Mouse (Mus musculus): ENCODE results near the gene Mgat5. TPM values are rescaled to one million over a fixed set of nuclear protein-coding genes. Genes with fewer than 3 reads are reported as not detected.

Gene Mgat5
- polyA plus RNA-seq, 2 experiments from 2014 or later, result 13.8 to 15.5 TPM

DNA sequence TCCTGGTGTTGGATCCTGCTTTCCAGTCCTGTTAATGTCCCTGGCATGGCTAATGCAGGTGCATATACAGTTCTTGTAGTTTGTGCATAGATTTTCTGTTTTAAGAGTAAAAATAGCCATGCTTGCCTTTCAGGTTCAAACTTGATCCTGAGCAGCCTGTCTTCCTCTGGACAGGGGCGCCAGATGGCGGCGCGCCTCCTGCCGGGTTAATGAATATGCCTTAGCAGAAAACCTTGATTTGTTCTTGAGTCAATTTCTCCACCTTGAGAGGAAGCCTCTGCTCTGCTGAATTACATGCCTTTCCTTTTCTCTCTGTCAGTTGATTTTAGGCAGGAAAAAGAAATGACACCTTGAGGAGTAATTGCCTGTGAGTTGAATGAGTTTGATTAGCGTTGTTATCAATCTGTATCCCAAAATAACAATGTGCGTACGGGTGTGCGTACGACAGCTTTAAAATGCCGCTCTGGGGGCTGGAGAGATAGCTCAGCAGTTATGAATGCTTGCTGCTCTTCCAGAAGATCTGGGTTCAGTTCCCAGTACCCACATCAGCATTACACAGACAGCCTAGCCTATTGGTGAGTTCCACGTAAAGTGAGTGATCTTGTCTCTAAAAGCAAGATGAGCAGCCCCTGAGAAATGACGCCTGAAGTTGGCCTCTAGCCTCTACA is 57.5 kb downstream of the Mgat5 start:
- ATAC-seq, result no peak

DNA sequence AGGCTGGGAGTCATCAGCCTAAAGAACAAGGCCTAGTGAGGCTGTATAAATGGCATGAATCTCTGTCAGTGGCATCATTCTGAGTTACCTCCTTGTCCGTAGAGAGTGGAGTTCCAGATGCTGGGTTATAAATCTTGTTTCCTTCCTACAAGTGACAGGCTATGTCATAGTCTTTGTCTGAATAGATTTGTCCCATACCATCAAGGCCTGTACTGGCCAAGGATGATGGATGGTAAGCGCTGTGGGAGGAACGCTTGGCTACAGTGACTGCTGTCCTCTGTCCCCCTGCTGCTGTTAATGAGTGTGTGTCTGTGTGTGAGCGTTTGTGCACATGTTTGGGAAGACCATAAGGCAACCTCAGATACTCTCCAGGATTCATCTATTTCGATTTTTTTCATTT is 63.2 kb downstream of the Mgat5 start:
- ATAC-seq, result no peak

DNA sequence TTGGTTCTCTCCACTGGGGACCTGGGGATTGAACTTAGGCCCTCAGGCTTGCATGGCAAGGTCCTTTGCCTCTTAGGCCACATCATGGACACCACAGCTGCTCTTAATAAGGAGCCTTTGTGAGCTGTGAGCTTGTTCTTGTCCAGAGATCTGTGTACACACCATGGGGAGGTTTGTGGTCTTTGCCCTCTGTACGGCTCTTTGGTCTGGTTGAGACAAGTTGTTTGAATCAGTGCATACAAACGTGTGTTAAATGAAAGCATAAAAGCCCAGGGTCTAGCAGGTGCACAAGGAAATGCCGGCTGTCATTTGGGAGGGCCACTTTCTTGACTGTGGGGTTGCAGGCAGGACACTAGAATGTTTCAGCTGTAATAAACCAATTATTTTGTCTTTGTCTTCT is 64.5 kb downstream of the Mgat5 start:
- ATAC-seq, result no peak

DNA sequence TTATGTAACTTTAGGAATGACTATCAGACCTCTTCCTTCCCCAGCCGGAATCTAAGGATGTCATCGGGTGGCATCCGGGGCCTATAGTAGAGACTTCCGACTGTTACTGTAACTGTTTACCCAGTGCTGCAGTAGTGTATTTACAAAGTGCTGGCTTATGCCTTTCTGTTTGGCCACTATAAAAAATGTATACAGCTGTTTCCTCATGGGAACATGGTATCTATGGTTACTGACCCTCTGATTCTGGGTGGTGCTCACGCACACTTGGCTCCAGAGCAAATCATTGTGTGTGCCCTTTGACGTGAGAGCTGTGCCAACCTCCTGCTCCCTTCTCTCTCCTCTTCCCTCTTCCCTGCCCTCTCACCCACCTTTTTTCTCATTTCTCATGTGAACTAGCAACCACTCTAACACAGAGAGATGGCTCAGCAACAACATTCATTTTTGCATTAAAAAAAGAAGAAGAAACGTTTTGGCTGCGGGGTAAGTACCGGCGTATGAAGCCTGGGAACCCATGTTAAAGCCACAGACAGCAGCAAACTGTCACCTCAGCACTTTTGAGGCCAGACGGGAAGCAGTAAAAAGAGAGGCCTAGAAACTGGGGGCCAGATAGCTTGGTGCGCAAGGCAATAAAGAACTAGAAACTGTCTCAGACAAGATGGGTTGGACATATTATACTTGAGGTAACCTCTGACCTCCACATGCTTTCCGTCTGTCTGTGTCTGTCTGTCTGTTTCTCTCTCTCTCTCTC is 65.6 kb downstream of the Mgat5 start:
- peak; percentile 75 for ATAC-seq

DNA sequence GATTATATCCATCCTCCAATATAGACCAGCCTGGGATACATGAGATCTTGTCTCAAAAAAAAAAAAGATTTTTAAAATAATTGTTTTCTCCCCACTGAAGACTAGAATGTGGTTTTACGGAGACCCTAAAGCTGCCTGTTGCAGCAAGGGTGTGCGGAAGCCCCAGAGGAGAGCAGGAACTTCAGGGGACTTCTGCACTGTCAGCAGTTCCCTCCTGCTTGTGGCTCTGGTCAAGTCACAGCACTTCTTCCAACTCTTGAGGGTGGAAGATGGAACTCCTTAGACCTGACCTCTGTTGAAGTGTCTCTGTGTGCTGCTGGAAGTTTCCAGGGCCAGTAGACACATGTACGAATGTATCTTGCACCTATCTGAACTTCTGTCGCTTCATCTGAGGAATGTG is 66.3 kb downstream of the Mgat5 start:
- no peak for ATAC-seq

DNA sequence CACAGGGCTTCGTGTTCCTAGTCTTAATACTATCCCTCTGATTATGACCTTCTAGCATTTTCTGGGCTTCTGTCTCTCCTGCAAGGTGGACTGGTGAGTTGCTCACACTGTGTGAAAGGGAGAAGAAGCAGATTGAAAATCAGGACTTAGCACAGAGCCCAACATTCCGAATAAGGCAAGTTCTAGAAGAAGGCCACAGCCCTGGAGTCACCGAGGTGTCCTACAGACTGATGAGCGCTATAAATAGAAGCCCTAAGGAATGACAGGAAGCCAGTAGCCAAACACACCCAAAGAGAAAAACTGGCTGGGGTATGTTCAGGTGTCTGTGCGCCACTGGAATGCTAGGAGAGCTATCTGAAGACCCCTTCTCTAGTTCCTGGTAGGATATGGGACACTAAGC is 68.5 kb downstream of the Mgat5 start:
- no peak for ATAC-seq

DNA sequence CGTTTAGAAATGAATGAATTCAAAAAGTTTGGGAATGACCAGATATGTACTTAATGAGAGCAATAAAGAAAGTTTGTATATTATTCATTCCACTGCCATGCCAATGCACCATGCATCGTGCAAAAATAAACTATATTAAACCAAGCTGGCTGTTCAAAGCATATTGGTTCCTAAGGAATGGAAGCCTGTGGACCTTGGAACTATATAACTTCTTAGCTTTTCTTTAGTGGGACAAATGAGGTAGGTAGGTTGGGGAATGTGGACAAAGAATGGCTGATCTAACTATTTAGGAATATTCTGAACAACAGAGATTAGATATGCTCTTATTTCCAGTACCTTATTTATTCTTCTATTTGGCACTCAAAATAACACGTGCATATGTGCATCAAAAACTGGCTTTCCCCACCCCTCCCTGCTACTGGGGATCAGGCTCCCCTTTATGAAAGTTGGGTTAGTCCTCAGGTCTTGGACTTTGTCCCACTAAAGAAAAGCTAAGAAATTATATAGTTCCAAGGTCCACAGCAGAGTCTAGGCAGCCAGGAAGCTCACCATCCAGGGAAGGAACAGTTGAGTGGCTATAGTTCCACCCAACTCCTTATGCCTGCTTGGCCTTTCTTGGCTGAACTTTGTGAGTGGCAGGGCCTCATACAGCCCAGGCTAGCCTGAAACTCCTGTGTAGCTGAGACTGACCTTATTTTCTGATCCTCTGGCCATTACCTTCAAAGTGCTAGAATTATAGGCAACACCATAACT is 70.9 kb downstream of the Mgat5 start:
- ATAC-seq, result no peak

DNA sequence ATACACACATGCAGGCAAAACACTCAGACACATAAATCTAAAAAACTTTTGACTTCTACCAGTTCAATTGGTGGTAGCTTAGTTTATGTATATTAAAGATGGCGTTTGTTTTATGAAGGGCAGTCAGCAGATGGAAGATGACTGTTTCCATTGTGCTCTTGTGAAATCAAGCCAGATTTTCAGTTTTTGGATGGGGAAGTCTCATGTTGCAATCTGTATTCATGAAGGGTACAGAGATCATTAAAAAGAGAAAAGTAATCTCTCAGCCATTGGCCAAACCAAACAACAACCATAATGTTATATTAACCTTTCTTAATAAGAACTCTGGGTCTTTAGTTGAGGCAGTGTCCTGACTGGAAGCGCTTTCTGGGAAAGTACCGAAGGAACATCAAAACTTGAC is 73.3 kb downstream of the Mgat5 start:
- ATAC-seq, result no peak

DNA sequence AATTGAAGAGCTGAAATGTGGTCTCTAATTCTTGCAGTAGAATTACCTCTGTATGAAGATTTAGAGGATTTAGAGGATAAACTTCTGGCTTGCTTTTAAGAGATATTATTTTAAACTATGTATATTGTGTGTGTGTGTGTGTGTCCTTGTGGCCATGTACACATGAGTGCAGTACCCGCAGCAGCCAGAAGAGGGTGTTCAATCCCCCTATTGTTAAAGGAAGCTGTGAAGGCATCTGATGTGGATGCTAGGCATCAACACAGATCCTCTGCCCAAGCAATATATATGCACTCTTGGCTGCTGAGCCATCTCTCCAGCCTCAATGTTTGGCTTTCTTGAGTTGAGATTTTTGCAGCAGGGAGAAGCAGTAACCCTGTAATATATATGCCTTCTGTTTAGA is 75.4 kb downstream of the Mgat5 start:
- no peak for ATAC-seq

DNA sequence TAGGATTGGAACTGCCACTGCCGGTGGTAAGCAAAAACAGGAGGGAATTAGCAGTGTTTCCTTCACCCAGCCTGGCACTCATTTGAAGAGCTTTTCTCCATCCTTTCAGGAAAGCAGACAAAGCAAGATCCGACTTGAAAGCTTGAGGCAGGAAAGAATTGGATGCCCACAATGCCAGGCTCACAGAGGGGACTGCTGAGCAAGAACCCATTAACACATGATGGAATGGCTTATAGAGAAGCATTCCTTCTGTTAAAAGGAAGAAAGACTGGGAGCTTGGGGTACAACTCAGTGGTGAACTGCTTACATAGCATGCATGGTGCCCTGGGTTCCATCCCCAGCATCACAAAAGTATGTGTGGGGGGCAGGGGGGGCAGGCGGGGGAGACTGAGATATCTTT is 80.2 kb downstream of the Mgat5 start:
- ATAC-seq, result no peak

DNA sequence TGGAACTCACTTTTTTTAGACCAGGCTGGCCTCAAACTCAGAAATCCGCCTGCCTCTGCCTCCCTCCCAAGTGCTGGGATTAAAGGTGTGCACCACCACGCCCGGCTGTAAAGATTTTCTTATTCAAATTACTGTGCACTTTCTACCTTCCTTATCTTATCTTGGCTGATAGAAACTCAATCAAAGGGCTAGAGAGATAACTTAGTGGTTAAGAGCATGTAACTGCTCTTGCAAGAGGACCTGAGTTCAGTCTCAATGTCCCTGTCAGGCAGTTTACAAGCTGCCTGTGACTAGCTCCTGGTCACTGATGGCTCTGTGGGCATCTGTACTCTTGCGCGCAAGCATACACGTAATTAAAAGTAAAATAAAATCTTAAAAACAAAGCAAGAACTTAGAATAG is 82.7 kb downstream of the Mgat5 start:
- ATAC-seq, result no peak

DNA sequence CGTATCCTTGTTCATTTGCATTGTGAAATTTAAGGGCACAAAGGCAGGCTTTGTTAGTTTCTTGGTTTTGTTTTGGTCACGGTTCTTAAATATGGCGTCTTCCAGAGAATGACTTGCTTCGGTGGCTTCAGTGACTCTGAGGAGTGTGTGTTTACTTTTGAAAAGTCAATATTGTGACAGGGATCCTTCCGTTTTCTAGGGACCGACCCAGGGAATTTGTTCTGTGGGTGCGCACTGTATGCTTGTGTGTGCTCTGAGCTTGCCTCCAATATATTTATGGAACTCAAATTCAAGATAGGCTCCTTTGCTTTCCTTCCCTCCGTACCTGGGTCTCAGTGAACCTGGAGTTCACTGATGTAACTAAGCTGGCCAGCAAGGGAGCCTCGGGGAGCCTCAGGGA is 86.1 kb downstream of the Mgat5 start:
- no peak for ATAC-seq

DNA sequence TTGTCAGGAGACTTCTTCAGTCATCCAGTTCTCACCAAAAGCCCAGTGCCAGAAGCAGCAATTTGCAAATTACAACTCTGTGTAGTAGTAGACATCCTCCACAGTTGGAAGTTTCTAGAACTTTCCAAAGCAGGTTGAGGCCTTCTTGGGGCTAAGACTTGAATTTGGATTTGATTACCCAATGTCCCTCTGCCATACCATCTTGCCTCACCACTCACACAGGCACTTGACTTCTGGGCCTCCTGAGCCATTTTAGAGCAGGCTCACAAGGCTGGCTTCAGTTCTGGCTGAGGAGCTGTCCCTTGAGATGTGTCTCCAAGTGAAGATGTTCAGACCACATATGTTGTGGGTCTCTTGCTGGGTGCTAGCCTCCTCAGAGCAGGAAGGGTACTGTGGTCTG is 86.9 kb downstream of the Mgat5 start:
- ATAC-seq, result no peak

DNA sequence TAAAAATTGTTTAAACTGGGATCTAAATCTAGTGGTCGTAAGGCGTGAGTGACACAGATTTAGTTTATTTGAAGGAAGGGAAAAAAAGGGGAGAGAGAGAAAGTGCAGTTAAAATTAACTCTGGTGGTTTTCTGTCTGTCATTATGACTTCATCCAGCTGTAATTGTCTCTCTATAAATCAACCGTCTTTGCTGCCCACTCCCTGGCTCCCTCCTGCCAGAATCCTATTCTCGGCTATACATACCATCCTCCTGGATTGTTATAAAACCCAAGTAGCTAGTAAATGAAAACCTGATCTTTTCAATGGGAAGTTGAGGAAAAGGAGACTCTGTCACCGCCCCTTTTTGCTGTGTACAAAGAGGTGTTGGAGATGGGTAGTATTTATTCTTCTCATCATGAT is 88.5 kb downstream of the Mgat5 start:
- no peak for ATAC-seq

DNA sequence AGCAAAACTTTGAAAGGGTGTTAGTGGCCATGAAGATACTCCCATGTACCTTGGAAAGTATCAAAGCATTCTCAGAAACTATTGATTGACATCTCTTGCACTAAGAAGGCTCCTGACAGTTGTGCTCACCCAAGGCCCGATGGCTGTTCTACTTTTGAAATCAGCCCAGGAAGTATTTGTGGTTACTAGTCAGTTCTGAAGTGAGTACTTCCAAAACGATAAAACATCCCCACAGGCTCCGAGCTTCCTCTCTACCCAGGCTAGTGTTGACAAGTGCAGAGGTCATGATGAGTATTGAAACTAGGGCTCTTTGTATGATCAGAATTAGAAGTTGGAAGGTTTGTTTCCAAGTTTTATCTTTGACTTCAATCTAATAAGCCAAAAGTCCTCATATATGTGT is 92.0 kb downstream of the Mgat5 start:
- ATAC-seq, result peak; percentile 96

DNA sequence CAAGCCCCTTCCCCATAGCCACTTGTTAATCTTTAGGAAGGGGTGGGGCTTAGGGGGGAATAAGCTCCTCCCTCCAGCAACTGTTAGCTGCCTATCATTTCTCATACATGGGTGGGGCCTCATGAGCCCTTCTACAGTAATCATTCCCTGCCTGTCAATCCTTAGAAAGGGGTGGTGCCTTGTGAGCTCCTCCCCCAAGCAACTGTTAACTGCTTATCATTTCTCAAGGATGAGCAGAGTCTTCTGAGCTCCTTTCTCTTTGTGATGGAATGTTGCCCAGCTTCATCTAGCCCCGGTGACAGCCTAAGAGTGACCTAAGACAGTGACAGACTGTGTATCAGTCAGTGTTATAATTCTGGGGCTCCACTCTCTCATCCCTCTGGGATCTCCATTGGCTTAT is 95.0 kb downstream of the Mgat5 start:
- no peak for ATAC-seq

DNA sequence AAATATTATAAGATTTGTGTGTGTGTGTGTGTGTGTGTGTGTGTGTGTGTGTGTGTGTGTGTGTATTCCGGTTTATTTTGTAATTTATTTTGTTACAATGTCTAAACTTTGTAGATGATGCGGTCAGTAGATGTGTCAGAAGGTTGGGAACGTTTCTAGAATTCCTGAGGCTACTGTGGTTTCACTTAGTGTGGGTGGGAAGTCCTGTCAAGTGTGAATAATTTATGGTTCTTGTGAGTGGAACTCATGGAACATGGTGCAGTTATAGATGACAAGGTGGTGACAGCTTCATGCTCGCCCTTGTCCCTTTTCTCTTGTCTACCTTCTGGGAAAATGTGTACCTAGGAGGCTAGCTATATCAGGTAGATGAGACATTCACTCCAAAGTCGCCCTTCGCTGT is 96.2 kb downstream of the Mgat5 start:
- no peak for ATAC-seq

DNA sequence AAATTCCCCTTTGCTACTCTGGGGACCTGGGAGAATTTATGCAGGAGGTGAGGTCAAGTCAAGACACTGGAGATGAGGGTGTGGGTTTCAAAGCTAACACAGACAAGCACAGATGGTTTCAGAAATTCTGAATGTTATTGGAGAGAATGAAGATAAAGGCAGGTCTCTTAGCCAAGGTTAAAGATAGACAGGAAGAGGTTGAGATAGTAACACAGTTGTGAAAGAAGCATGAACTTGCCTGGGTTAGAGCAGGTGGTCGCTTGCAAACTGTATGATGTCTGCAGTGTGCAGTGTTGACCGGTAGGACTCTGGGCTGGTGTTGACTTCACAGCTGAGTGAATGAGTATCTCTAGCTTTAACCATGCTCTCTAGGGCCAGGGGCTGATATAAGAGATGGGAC is 97.8 kb downstream of the Mgat5 start:
- ATAC-seq, result no peak

DNA sequence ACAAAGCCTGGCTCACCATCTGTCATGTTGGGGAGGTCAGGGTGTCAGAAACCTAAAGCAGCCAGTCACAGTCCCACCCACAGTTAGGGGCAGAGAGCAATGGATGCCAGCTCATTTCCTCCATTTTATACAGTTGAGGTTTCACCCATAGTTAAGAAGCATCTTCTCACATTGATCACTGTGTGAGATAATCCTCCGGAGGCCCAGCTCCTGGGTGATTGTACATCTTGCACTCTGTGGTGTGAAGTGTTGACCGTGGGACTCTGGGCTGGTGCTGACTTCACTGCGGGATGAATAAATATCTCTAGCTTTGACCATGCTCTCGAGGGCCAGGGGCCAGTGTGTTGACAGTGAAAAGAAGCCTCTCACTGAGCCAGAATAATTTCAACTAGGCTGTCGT is 99.0 kb downstream of the Mgat5 start:
- ATAC-seq, result peak; percentile 10

DNA sequence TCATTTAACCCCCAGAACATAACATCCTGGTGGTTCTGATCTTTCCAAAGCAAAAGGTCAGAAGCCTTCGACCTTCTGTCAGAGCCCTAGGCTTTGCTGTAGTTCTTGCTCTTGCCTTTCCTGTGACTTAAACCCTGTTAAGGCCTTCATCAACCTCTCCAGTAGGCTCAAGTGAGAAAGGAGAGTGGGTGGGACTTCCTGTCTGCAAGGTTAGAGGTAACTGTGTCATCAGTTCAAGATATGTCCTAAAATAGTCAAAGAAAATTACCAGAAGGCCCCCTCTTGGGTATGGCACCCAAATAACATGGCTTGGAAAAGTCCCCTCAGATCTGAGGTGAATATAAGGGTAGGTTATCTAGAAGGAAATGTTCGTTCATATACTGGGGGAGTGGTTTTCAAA is 99.5 kb downstream of the Mgat5 start:
- ATAC-seq, result peak; percentile 29

DNA sequence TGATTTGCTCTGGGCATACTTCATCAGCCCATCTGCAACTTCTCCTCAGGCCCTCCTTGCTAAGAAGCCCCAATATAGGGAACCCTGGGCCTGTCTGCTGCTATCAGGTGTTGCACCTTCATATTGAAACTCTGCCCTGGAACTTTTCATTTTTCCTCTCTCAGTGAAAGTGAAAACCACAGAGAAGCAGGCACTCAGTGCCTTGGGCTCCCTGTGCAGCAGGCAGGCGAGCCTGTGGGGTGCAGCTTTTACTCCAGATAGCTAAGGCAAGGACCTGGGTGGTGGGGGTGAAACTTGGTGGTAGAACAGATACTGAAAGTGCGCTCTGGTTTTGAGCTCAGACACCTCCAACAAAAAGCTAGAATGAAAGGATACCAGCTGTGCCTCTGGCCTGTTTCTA is 100.8 kb downstream of the Mgat5 start:
- ATAC-seq, result peak; percentile 53

DNA sequence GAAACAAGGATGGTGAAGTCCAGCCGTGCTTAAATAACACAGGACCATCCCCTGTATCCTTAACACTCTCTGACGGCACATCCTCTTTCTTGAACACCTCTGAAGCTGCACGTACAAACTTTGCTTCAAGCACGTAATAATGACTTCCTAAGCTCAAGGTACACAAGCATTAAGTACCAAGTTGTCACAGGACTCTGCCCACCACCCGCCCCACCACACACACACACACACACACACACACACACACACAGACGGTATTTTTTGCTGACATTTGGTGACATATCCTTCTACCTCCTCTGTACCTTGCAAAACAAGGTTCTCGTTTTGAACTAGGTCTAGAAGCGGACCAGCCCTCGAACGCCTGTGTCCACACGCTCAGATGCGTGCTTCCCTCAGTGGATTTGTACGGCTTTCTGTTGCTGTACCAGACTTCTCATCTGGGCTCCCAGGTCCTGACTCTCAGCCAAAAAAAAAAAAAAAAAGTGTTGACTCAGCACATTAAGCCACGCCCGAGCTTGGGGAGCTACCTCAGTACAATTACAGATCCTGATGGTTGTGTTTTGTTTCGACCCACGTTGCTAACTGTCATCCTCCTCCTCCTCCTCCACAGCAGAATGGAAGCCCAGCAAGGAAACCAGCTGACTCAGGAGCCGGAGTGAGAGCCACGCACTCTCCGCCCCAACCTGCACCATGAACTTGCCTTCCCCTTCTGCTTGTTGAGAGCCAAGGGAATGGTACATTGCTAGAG is 101.4 kb downstream of the Mgat5 start:
- peak; percentile 47 for ATAC-seq

DNA sequence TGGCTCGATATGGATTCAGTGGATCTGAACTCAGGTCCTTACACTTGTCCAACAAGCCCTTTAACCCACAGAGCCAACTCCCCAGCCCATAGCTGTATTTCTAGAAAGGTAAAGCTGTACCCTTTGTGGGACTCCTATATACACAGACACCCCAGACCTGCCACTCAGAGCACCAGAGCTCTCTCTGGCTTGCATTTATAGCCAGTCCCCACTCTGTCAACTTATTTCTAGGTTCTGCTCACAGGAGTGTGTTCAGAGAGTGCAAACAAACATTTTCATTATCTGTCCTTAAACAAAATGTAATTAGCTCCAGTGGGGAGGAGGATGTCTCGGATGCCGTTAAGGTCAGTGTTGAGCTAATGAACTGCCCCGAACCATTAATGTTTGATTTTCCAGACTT is 102.5 kb downstream of the Mgat5 start:
- ATAC-seq, result no peak

All from activated CD4-positive, CD25-positive, alpha-beta regulatory T cell, adult 4 months (primary cell).